ENCODE assay signal across 8 mouse cellular contexts in the genomic region with DNA sequence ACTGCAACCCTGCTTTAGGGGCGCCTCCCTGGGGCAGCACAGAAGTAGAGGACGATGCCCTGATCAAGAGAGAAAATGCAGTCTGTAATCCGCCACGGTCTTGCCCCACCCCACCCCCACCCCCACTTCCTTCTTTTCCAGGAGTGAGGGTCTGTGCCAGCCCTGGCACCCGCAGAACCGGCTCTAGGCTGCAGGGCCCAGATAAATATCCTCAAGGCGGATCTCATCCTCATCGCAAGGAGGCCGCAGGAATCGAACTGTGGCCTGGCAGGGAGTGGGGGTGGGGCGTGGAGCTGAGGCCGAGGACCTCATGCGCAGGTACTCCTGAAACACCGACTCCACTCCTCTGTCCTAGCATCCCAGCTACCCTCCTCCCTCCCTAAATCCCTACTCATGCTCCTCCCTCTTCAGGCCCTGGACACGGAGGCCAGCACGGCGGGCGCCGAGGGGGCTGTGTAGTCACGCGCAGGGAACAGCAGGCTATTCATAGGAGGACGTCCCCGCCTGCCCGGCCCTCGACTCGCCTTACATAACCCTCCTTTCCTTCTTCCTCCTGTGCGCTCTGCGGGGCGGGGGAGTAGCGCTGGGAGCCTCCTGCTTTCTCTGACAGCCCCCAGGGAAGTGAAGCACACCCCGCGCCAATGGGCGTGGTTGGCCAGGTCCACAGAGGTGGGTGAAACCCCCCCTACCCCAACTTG. TPM values are rescaled to one million over a fixed set of nuclear protein-coding genes. Genes with fewer than 3 reads are reported as not detected.
A peak's percentile ranks its signal among the peaks of the same experiment; 100 is the strongest.
DNase-seq lines count a peak whose midpoint lies in the region; ATAC-seq and TF ChIP-seq lines count a peak whose summit lies in the region.

No protein-coding gene starts in this region.

- peak overlapping the region; percentile 30 for H3K4me3 ChIP-seq in lung, embryonic 14.5 days (ENCODE audit: low read depth, low read length)
- H3K4me3 ChIP-seq in olfactory bulb, adult 2 months (ENCODE audit: insufficient read depth, low read depth, low read length): peak overlapping the region; percentile 46

- 1% methylated on average over 33 of the region's 33 CpGs for WGBS in lung, embryonic 14.5 days
- WGBS in olfactory bulb, adult 2 months: 4% methylated on average over 33 of the region's 33 CpGs

- peak; percentile 70 to 83 for ATAC-seq in hematopoietic stem cell, adult 5-6 weeks (replicated peaks in 1 of 2; ENCODE audit: insufficient read depth in 1 of 2, low FRiP score in 2 of 2, low TSS enrichment in 1 of 2, low read depth in 1 of 2, poor library complexity in 2 of 2, severe bottlenecking in 2 of 2)
- peak; percentile 84 for ATAC-seq in lung, embryonic 14.5 days (ENCODE audit: insufficient read depth)

- peak; percentile 49 for DNase-seq in MEL-GATA-1-ER (ENCODE audit: extremely low read depth, low read depth)
- DNase-seq in cerebellum, adult 9-11 months: peak; percentile 96
- peak; percentile 75 to 90 for DNase-seq in frontal cortex, postnatal 10 days (ENCODE audit: low spot score in 2 of 2)
- DNase-seq in layer of hippocampus, postnatal 10 days (ENCODE audit: low spot score in 2 of 2): peak; percentile 75 to 81
- DNase-seq in lung, embryonic 14.5 days: peak; percentile 84
- DNase-seq in yolk sac, embryonic 10.5 days (ENCODE audit: low spot score): peak; percentile 86

- peak overlapping the region; percentile 63 for H3K4me2 ChIP-seq in lung, embryonic 14.5 days

- H3K9me3 ChIP-seq in lung, embryonic 14.5 days (ENCODE audit: low read depth, low read length): no peaks in the 10 kb centered on the region

- TF ChIP-seq POLR2A in olfactory bulb, adult 2 months (IDR thresholded peaks at IDR 0.05; ENCODE audit: insufficient read depth, low read depth, low read length): no peak

- H3K27ac ChIP-seq in lung, embryonic 14.5 days (ENCODE audit: low read depth): no peak overlapping the region
- peak overlapping the region; percentile 81 for H3K27ac ChIP-seq in olfactory bulb, adult 2 months (ENCODE audit: insufficient read depth, low read depth, low read length)

- no peaks in the 10 kb centered on the region for H3K36me3 ChIP-seq in lung, embryonic 14.5 days (ENCODE audit: insufficient read depth)

- H3K27me3 ChIP-seq in lung, embryonic 14.5 days (ENCODE audit: insufficient read depth, low read length): no peaks in the 10 kb centered on the region

- no peak for TF ChIP-seq CTCF in lung, embryonic 14.5 days (IDR thresholded peaks at IDR 0.05; ENCODE audit: low read depth)
- TF ChIP-seq CTCF in olfactory bulb, adult 2 months (IDR thresholded peaks at IDR 0.05; ENCODE audit: insufficient read depth, low read depth, low read length): no peak

- peak overlapping the region; percentile 51 for H3K9ac ChIP-seq in lung, embryonic 14.5 days

- H3K4me1 ChIP-seq in lung, embryonic 14.5 days (ENCODE audit: insufficient read depth): no peaks in the 10 kb centered on the region
- H3K4me1 ChIP-seq in olfactory bulb, adult 2 months (ENCODE audit: control insufficient read depth, insufficient read depth, low read length): peaks cover 34% of the 10 kb centered on the region

RNA-seq across cellular contexts. Expression of gene Tob2, which starts 22.3 kb away (rescaled TPM):
- 36.6 and 38.4 TPM in 2 replicates for total RNA-seq in hematopoietic stem cell, adult 5-6 weeks (2017)
- 10 to 100 TPM; 25.2 to 31.9 TPM for total RNA-seq in layer of hippocampus, postnatal 10 days (2021)
- polyA plus RNA-seq in lung, embryonic 14.5 days (2014; fragmentation: Nextera tagmentation; extraction: Ambion mirVana): 23.3 and 24.2 TPM in 2 replicates
- not detected in 2 replicates for polyA plus RNA-seq in olfactory bulb, adult 2 months (2012; ENCODE audit: insufficient read depth, insufficient read length, low replicate concordance, missing spikeins)

RNA-seq across cellular contexts. Expression of gene Tef, which starts 34.1 kb away (rescaled TPM):
- total RNA-seq in hematopoietic stem cell, adult 5-6 weeks (2017): 18.6 and 28.9 TPM in 2 replicates
- total RNA-seq in layer of hippocampus, postnatal 10 days (2021): 100 to 1,000 TPM; 125 to 148 TPM
- 23.5 and 23.8 TPM in 2 replicates for polyA plus RNA-seq in lung, embryonic 14.5 days (2014; fragmentation: Nextera tagmentation; extraction: Ambion mirVana)
- 278 TPM in 1 of 2 replicates, not detected in the other for polyA plus RNA-seq in olfactory bulb, adult 2 months (2012; ENCODE audit: insufficient read depth, insufficient read length, low replicate concordance, missing spikeins)

RNA-seq across cellular contexts. Expression of gene Phf5a, which starts 35.4 kb away (rescaled TPM):
- total RNA-seq in hematopoietic stem cell, adult 5-6 weeks (2017): 35.5 and 56.0 TPM in 2 replicates
- total RNA-seq in layer of hippocampus, postnatal 10 days (2021): 10 to 100 TPM; 44.9 to 49.2 TPM
- polyA plus RNA-seq in lung, embryonic 14.5 days (2014; fragmentation: Nextera tagmentation; extraction: Ambion mirVana): 211 and 220 TPM in 2 replicates
- not detected in 2 replicates for polyA plus RNA-seq in olfactory bulb, adult 2 months (2012; ENCODE audit: insufficient read depth, insufficient read length, low replicate concordance, missing spikeins)

RNA-seq across cellular contexts. Expression of gene Aco2, which starts 35.8 kb away (rescaled TPM):
- total RNA-seq in hematopoietic stem cell, adult 5-6 weeks (2017): 98.4 and 130 TPM in 2 replicates
- total RNA-seq in layer of hippocampus, postnatal 10 days (2021): 100 to 1,000 TPM; 396 to 417 TPM
- 149 and 152 TPM in 2 replicates for polyA plus RNA-seq in lung, embryonic 14.5 days (2014; fragmentation: Nextera tagmentation; extraction: Ambion mirVana)
- polyA plus RNA-seq in olfactory bulb, adult 2 months (2012; ENCODE audit: insufficient read depth, insufficient read length, low replicate concordance, missing spikeins): 365 TPM in 1 of 2 replicates, not detected in the other
